Mouse (Mus musculus) heart, postnatal 10 days (tissue): ENCODE data around the gene Yif1b. TPM values are rescaled to one million over a fixed set of nuclear protein-coding genes. Genes with fewer than 3 reads are reported as not detected.
"Not testable (repeated sequence)": the region's sequence is repeated elsewhere in the genome, so short reads cannot be mapped to it uniquely, and the experiment has no call there.

Experiments used
- DNase-seq, 2 experiments: peaks; one replicate each; pipeline ENCODE4 v3.0.0; 2021
- intact Hi-C: fragments of 180-260 bp; cut with DNase I; formaldehyde crosslinking; loops from one replicate; pipeline ENCODE4 v1.15.1; 2025
- total RNA-seq, 2 experiments: library from RNA; stranded (reverse); gene quantifications; 2 replicates each; pipeline ENCODE4 v1.2.3; 2021

Gene Yif1b
- total RNA-seq = 10 to 100 TPM; 72.9 to 75.1 TPM

GRCm38 (mm10) chr7:29238019-29238967 is at the start of gene Yif1b:
Gene Yif1b (plus strand): TSS chr7:29238329.
- intact Hi-C loops = loop anchor here (2.0 kb wide), 1 partner anchor 57 kb away; the partner anchor contains the start of gene Psmd8
- peak; percentile 99 for DNase-seq

GRCm38 (mm10) chr7:29194230-29194629 is 43.9 kb upstream of the Yif1b start:
- DNase-seq, intact Hi-C loops: not testable (repeated sequence)

GRCm38 (mm10) chr7:29202577-29202976 is 35.6 kb upstream of the Yif1b start:
- intact Hi-C loops = no loop called here
- no peak for DNase-seq

- intact Hi-C loops, DNase-seq: not testable (repeated sequence)
Observed at GRCm38 (mm10) chr7:29211013-29211412, 27.1 kb upstream of the Yif1b start.

GRCm38 (mm10) chr7:29211415-29212198 is 26.5 kb upstream of the Yif1b start:
- peak; percentile 88 to 89 for DNase-seq
- intact Hi-C loops = no loop called here

GRCm38 (mm10) chr7:29212199-29212765 is 25.8 kb upstream of the Yif1b start:
- peak in 1 of 2 experiments; percentile 17 for DNase-seq
- intact Hi-C loops = no loop called here

GRCm38 (mm10) chr7:29212775-29213560 is 25.2 kb upstream of the Yif1b start:
- DNase-seq, intact Hi-C loops: not testable (repeated sequence)

- intact Hi-C loops = no loop called here
- DNase-seq = no peak
Observed at GRCm38 (mm10) chr7:29213675-29214082, 24.4 kb upstream of the Yif1b start, which contains the start of gene Catsperg1. Gene Catsperg1 (minus strand): TSS chr7:29214035.

GRCm38 (mm10) chr7:29214236-29214635 is 23.9 kb upstream of the Yif1b start:
- intact Hi-C loops = no loop called here
- no peak for DNase-seq

- no peak for DNase-seq
- intact Hi-C loops = no loop called here
Observed at GRCm38 (mm10) chr7:29214846-29215245, 23.3 kb upstream of the Yif1b start.

GRCm38 (mm10) chr7:29224756-29225394 is 13.3 kb upstream of the Yif1b start:
- intact Hi-C loops = no loop called here
- no peak for DNase-seq

GRCm38 (mm10) chr7:29225520-29225919 is 12.6 kb upstream of the Yif1b start:
- intact Hi-C loops = no loop called here
- no peak for DNase-seq

- DNase-seq = no peak
- intact Hi-C loops = no loop called here
Observed at GRCm38 (mm10) chr7:29228202-29228601, 9.9 kb upstream of the Yif1b start.

GRCm38 (mm10) chr7:29230560-29230959 is 7.6 kb upstream of the Yif1b start:
- intact Hi-C loops = no loop called here
- DNase-seq = no peak

GRCm38 (mm10) chr7:29231517-29231916 is 6.6 kb upstream of the Yif1b start:
- DNase-seq = peak in 1 of 2 experiments; percentile 24
- intact Hi-C loops = no loop called here

- intact Hi-C loops = no loop called here
- DNase-seq = peak; percentile 69
Observed at GRCm38 (mm10) chr7:29232247-29233013, 5.7 kb upstream of the Yif1b start, which contains the start of gene Kcnk6. Gene Kcnk6 (minus strand): TSS chr7:29232515.

- peak; percentile 71 to 77 for DNase-seq
- intact Hi-C loops = no loop called here
Observed at GRCm38 (mm10) chr7:29233745-29234144, 4.4 kb upstream of the Yif1b start.

- intact Hi-C loops = no loop called here
Observed at GRCm38 (mm10) chr7:29234661-29235060, 3.5 kb upstream of the Yif1b start.

GRCm38 (mm10) chr7:29236593-29236992 is 1.5 kb upstream of the Yif1b start:
- no peak for DNase-seq
- intact Hi-C loops = no loop called here

More at GRCm38 (mm10) chr7:29234661-29235060, 3.5 kb upstream of the Yif1b start:
- DNase-seq = no peak
